Mouse (Mus musculus) neural tube, embryonic 13.5 days (tissue): ENCODE results near the gene Vmn2r88. TPM values are rescaled to one million over a fixed set of nuclear protein-coding genes. Genes with fewer than 3 reads are reported as not detected.

ENCODE experiments used
- polyA plus RNA-seq: library from polyadenylated mRNA; unstranded; fragments of >200 nt; fragmentation: Nextera tagmentation; extraction: Ambion mirVana; gene quantifications from 2 replicates; pipeline ENCODE4 v1.2.1, GENCODE M21; 2015

Vmn2r88 gene
- polyA plus RNA-seq, 1 experiment from 2014 or later = not detected

Other genes with a start within 250 kb of the Vmn2r88 start
- gene Rnase2b, start 248.6 kb upstream of the Vmn2r88 start, polyA plus RNA-seq = not detected in 2 replicates
- not detected in 2 replicates for gene Ang2, start 211.7 kb upstream of the Vmn2r88 start, polyA plus RNA-seq
- not detected in 2 replicates for gene Ear14, start 207.4 kb upstream of the Vmn2r88 start, polyA plus RNA-seq
- gene Rnase2a, start 154.7 kb upstream of the Vmn2r88 start, polyA plus RNA-seq = not detected in 2 replicates
- not detected in 2 replicates for gene Gm7247, start 49.1 kb upstream of the Vmn2r88 start, polyA plus RNA-seq
- not detected in 2 replicates for gene Vmn2r89, start 41.0 kb downstream of the Vmn2r88 start, polyA plus RNA-seq
- gene Gm5622, start 142.0 kb downstream of the Vmn2r88 start, polyA plus RNA-seq = not detected in 2 replicates
- gene Gm17175, start 163.2 kb downstream of the Vmn2r88 start, polyA plus RNA-seq = not detected in 2 replicates
- not detected in 2 replicates for gene Gm17174, start 181.3 kb downstream of the Vmn2r88 start, polyA plus RNA-seq
- gene Gm17078, start 200.5 kb downstream of the Vmn2r88 start, polyA plus RNA-seq = not detected in 2 replicates
- gene Gm4181, start 224.8 kb downstream of the Vmn2r88 start, polyA plus RNA-seq = not detected in 2 replicates